Mouse (Mus musculus) E14TG2a.4 (cell line): ENCODE results near the gene Igfbp4.

Source experiments
- CTCF ChIP-seq: conservative IDR thresholded peaks from 2 replicates; pipeline ENCODE4 v1.5.1; 2014; ENCODE audit warnings: low read length
- NANOG ChIP-seq: IDR thresholded peaks from 2 replicates; pipeline ENCODE4 v1.6.1; 2014; ENCODE audit warnings: borderline replicate concordance, low read length, mixed read lengths
- POU5F1 ChIP-seq: IDR thresholded peaks from 2 replicates; pipeline ENCODE4 v1.6.1; 2014; ENCODE audit warnings: low read length, borderline replicate concordance

DNA sequence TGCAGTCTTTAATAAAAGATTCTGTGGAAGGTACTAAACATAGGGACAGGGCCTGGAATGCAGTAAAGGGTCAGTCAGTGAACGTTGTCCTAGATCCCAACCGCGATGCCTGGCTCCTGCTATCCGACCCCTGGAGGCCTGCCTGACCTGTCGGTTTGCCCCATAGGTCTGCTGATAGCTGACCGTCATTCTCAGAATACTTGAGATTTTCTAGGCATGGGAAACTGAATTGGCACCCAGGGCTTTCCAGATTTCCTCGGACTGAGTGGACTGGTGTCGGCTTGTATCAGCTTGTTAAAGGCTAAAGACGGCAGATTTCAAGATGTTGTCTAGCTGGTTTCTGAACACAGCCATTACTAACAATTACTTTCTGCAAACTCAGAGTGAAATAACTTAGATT, 43.3 kb downstream of the Igfbp4 start:
- TF ChIP-seq CTCF (no peak), POU5F1 (no peak), NANOG (no peak)
